Mouse (Mus musculus) adrenal gland (tissue): Measurements from ENCODE around the gene Reep3.

Experiments used
- intact Hi-C: fragments of 180-260 bp; cut with DNase I; formaldehyde crosslinking; loops from one replicate; pipeline ENCODE4 v1.15.1; 2025

Reep3 gene

DNA sequence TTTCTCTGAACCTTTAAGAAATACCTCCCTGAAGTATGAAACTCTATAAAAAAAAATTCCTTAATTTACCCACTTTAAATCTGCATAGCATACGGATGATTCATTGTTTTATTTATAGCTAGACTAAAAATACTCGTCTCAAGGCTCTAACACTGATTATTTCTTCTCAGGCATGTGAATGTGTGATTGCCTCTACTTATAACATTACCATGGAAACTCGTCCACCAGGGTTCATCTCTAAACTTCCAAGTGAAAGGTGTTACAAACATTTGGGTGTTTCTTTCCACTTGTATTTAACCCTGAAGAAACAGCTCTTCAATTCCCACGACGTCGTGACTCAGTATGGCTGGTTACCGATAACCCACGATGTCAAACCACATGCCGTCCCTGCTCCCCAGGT is 73.7 kb downstream of the Reep3 start:
- intact Hi-C loops, result no loop called here

DNA sequence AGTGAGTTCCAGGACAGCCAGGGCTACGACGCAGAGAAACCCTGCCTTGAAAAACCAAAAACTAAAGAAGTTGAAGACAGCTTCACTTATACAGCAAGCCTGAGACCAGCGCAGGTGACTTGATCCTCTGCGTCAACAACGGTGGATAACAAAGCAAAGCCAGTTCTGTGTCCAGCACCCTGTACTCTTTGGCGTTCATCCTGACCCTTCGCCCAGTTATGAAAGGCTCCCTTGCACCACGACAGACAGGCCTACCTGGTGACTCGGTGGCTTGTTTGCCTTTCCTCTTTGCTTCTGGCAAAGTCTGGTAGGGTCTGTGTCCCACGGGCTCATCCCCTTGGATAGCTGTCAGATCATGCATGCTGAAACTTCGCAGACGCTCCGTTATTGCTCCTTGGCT is 75.3 kb downstream of the Reep3 start:
- intact Hi-C loops, result no loop called here

DNA sequence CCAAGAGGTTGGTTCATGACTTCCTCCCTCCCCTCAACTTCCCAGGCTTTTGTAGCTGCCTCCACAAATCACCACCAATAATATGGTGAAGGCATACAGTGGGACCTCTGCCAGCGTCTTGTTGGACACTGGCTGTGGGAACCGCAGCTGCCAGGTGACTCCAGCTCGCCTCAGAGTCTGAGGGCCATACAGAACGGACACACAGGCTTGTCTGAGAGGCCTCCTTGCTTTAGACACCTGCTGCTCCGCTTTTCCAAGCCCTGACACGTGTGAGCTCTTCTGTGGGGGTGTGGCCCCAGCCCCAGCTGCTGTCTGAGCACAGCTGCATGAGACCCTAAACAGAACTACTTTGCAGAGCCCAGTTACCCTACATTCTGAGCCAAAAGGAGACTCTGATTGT is 77.9 kb downstream of the Reep3 start:
- intact Hi-C loops, result no loop called here

DNA sequence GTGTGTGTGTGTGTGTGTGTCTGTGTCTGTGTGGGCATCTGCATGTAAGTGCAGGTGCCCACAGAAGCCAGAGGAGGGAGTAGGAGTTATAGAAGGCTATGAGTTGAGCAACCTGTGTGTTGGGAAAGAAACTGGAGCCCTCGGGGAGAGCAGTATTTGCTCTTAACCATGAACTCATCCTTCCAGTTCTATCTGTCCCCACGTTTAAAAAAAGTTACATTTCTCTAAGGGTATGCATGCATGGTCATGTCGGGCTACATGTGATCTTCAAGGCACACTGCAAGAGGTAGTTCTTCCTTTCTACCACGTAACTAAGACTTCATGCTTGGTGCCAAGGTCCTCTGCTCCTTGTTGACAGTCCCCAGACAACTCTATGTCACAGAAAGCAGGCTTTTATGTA is 78.9 kb downstream of the Reep3 start:
- intact Hi-C loops, result no loop called here

DNA sequence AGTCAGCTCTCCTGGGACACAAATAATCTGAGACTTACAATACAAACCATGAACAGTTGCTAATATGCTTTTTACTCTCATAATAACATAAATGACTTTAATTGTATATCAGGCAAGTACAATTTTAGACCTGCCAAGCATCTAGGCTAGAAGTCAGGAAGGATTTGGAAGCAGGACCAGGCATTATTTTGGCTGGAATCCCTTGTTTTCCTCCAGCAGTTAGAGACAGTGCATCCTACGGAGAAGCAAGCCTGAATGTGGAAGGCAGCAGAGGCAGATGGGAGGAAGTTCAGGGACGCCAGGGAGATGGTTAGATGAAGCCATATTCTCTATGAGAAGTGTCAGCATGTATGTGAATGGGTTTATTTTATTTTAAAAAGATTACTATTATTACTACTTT is 79.4 kb downstream of the Reep3 start:
- intact Hi-C loops, result no loop called here

DNA sequence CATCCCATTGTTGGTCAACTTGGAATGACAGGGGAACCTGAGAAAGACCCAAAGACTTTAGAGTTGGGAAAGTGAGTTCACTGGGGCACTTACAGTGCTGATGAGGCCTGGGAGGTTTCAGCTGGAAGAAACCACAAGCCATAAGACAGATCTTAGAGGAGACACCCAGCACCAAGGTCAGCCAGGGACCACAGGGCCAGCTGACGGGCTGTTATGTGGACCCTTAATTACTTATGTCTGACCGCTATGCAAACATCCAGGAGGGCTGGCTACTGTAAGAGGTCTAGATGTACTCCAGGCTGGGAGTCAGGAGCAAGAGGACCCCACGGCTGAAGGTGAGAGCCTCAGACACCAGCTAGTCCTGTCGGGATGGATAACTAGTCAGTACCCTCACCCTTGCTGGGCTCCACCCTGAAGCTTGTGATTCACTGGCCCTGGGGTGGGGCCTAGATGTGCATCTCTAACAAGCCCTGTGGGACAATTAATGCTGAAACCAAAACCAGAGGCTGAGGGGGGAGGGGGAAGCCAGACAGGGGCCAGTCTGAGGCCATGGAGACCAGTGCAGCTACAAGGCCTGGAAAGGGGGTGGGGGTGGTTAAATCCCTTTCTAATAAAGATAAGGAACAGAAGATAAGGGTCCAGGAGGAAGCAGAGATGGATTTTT is 80.0 kb downstream of the Reep3 start:
- intact Hi-C loops, result no loop called here

DNA sequence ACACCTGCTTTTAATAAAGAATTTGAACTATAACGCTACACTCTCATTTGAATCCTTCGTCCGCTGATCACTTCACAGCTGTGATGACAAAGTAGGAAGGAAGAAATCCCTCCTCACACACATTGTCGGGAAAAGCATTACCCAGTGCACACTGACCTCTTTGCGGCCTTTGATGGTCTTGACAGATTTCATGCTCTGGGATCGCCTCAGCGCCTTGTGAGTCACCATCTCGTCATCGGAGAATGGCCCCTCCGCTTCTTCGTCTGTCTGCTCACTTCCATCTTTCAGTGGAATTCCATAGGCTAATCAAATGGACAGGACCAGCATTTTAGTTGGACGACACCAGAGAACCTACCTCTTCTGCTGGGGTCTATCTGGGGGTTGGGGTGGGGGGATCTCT is 82.0 kb downstream of the Reep3 start:
- intact Hi-C loops, result no loop called here

DNA sequence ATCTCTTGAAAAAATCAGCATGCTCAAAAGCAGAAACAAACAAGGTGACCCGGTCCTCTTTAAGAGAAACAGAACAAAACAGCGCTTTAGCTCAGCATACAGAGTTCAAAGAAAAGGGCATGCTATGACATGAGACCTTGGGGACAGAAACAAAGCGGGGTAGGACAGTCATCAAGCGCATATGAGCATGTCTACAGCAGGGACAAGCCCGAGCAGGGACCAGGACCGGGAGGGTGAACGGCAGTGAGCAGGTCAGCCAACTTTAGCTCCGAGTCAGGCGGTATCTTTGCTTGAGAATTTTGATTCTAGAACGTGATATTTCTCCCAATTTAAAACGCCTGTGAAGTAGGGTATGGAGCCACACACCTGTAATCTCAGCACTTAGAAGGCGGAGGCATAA is 86.2 kb downstream of the Reep3 start:
- intact Hi-C loops, result no loop called here

DNA sequence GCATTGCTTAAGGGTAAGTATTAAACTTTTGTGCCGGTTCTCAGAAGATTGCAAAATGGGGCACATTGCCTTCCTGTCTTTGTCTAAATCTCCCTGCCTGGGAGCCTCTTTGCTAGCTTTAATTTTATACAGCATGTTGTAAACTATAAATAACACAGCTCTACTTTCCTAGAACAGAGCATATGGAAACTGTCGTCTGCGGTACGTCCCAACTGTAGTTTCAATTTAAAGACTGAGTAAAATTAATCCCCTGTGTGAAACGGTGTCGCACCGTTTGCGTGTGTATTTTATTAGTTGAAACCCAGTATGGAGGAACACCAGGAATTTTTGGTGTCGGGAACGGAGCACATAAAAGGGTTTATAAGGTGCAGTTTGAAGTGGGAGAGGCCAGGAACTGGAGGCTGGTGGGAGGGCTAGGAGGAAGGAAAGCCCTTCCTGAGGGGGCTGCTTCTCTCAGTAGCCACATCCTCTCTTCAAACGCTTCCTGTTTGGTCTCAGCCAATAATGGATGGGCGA is 92.2 kb downstream of the Reep3 start:
- intact Hi-C loops, result loop anchor here (5.0 kb wide), 1 partner anchor 92 kb away; no protein-coding TSS in a partner anchor

DNA sequence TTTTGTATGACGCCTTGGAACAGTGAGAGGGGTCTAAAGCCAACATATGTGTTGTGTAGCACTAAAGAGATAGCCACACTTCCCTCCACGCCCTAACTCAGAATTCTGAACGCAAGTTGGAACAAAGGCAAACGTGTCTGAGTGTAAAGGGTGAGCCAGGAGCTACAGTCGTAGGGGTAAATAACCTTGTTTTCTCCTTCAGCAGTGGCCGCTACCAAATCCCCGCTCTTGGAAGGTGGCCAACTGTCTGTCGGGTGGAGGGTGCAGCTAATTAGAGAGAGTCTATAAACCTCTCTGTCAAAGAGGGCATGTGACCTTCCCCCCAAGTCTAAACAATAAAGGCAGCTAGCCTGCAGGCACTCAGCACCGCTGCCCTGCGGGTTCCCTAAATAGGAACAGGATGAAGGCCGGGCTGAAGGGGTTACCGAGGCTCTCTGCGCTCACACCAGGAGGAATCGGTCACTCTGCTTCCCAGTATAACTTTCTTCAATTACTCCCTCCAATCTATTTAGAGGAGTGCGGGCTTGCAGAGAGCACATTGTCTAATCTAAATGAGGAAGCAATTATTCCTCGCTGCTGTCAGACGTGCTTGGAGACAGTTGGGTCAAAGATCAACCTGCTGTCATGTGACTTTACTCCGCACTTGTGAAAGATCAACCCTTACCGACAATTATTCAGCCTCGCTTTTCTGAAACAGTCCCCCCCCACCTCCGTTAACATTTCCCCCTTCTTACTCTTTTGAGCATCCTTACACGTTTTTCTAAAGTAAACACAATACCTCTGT is 92.8 kb downstream of the Reep3 start:
- intact Hi-C loops, result loop anchor here (5.0 kb wide), 1 partner anchor 92 kb away; no protein-coding TSS in a partner anchor

DNA sequence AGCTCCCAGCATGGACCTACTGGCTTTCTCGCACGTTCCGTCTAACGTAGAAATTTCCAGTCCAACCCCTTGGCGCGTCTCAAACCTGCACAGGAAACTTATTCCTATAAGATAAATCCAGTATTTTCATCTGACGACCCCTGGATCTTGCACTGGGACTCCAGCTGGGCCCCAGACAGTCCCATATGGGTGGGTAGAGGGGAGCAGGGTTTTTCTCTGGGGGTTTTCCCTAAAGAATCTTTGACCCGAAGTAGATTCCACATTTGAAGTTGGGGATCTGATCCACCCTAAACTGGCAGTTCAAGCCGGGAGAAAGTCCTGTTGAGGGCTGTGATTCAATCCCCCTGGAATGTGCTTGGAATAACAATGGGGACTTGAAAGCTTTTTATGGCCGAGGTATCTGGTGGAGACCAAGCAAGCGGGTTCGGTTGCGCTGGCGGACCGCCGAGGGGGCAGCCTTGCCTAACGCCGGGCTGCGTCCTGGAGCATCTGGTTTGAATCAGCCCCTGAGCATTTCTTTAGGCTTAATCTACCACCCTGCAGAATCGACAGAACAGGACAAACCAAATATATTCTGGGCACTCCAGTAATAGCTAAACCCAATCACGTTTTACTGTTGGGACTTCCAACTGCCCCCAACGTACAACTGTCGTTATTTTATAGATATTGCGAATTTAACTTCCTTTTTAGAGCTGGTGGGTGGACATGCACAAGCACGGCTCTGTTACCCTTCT is 93.6 kb downstream of the Reep3 start:
- intact Hi-C loops, result loop anchor here (5.0 kb wide), 1 partner anchor 91 kb away; no protein-coding TSS in a partner anchor

DNA sequence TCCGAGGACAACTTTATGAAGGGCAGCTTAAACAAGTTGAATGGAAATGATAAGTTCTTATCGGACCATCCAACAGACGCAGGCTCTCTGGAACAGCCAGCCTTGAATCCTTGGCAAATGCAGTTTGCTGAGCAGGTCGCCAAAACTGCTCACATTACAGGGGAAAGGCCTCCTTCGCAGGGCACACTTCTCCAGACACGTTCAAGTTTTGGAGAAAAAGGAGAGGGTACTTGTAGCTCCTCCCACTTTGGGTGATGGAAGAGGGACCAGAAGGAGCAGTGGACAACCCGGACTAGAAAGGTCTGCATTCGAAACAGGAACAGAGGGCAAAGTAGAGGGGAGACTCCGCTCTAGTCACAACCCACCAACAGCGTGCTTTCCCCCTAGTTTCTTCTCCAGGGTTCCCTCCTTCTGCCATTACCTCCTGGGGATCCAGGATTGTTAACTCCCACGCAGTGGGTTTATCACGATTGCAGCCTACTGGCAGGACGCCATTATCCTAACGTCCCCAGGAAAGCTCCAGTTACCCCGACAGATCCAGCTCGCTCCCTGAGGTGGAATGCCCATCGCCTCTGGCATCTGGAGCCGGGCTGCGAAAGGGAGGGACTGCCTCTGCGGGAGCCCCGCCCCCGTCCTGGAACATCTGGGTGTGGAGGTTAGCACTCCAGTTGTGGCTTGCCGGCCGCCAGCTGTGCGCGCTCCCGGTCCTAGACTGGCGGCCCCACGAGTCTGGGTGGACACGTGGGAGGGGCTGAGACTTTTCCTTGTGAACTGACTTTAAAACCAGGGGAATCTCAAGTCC is 94.3 kb downstream of the Reep3 start:
- intact Hi-C loops, result loop anchor here (5.0 kb wide), 1 partner anchor 90 kb away; no protein-coding TSS in a partner anchor

DNA sequence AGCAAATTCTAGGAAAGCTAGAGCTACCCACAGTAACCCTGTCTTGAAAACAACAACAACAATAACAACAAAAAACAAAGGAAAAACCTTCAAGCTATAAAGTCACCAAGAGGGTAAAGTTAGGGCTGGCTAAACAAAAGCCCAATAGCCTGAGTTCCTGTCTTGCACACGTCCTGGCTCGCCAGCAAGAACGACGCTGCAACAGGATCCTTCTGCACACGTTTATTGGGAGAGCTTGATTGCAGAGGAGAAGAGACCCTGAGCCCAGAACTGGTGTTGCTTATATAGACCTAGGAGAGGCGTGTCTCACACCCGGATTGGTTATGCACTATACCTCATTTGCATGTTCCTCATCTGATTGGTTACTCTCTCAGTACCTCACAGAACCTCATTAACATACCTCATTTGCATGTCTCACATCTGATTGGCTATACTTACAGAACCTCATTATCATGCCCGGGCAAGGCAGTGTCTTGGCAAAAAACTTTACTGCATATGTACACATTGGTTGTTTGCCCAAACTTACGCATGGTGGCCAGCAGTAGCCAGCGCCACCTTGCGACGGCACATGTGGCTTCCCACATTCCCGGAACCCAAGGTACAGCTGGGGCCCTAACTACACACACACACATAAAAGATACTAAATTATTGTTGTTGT is 95.7 kb downstream of the Reep3 start:
- intact Hi-C loops, result loop anchor here (5.0 kb wide), 1 partner anchor 89 kb away; no protein-coding TSS in a partner anchor

DNA sequence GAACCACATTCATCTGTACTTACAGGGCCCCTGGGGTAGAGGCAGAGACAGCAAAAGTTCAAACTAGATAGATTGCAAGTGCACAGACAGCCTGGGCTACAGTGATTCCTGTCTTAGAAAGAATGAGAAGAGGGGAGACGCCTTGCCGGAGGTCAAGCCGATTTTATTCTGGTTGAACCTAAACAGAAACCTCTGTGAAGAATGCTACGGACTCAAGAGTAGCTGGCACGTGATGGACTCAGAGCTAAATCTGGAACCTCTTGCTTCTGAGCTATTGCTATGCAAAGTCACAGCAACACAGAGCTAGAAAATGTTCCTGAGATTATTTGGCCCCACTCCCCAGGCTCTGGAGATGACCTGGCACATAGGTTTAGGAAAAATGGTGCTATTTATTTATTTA is 96.6 kb downstream of the Reep3 start:
- intact Hi-C loops, result loop anchor here (5.0 kb wide), 1 partner anchor 88 kb away; no protein-coding TSS in a partner anchor

DNA sequence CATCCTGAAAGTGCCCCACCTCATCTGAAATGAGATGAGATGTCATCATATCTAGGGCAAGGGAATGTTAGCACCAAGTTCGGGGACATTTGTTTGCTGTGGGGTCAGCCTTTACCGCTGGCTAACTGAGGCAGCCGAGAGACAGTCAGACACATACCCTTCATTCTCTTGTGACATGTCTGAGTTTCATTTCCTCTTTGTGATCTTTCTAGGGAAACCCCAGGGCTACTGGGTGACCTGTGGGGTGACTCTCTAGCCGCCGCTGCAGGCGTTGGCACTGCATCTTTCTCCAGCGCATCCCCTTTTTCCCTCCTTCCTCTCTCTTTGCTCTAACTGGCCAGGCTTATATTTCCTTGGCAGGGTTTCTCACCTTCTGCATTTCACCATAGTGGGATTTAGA is 98.0 kb downstream of the Reep3 start:
- intact Hi-C loops, result no loop called here

DNA sequence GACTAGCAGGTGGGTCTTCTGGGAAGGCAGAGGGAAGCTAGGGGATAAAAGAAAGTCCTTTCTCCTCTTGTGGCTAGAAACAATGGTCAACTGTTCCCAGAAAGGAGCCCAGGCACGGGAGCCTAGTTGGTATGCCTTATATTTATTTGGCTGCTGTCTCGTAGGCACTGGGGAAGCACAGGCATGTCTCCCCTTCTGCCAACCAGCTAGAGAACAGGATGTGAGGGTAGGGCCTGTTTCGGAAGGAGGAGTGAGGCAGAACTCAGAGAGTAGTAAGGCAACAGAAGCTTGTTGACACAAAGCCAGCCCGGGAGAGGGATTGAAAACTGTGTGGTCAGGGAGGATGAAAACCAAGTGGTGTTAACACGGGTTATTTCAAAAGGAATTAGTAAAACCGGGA is 101.6 kb downstream of the Reep3 start:
- intact Hi-C loops, result no loop called here

DNA sequence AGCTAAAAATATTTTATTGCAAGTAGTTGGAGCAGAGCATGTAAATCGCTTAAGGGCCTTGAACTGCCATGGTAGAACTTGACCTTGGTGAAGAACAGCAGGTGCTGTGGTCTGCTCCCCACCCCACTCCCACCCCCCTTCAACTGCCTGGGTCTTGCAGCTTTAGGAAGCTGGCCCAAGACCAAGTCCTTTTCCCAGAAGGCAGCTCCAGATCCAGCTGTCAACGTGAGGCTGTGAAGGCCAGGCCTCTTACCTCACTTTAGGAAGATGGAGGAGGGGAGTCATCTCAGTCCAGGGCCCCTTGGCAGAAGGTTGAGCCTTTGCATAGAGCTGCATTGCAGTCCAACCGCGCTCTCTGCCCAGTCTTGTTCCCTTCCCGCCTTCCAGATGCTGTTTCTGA is 102.3 kb downstream of the Reep3 start:
- intact Hi-C loops, result no loop called here

DNA sequence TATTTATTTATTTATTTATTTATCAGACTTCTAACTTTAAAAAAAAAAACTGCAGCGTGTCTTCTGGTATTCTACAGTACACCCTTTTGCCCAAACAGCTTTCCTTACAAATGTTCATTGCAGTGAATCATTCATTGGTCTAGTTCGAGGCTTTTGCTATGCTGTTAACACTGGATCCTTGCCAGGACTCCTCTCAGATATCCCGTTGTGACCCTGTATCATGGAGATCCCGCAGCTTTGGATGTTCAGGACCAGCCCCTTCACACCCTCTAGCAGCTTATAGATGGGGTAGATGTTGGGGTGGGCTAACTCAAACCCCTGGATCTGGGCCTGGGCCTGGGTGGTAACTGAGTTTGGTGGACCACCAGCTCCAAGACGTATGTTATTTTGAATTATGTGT is 104.2 kb downstream of the Reep3 start:
- intact Hi-C loops, result no loop called here

DNA sequence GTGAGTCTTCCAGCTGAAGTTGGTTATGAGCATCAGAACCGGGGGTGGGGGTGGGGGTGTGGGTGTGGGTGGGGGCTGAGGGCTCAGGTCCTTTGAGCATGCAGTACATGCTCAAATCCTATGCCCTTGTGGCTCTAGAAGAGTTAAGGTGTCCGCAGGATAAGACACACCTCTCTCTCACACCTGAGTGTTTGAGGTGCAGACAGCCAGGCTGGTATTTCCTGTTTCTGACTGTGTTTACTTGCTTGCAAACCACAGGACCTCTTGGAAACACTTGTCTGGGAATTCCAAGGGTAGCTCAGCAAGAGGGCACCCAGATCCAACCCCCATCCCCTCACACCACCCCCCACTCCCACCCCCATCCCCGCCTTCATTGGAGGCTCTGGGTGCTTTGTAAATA is 106.2 kb downstream of the Reep3 start:
- intact Hi-C loops, result no loop called here

DNA sequence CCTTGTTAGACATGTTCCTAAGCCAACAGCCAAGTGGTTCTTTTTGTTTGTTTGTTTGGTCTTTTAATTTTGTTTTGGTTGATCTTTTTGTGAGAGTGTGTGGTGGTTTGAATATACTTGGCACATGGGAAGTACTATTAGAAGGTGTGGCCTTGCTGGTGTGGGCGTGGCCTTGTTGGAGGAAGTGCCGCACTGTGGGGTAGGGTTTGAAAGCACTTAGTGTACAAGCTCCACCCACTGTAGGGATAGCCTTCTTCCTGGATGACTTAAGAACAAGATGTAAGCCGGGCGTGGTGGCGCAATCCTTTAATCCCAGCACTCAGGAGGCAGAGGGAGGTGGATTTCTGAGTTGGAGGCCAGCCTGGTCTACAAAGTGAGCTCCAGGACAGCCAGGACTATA is 113.7 kb downstream of the Reep3 start:
- intact Hi-C loops, result no loop called here
